Mouse (Mus musculus) cerebellum, adult 8-10 months (tissue): ENCODE measurements at regions not wholly inside any gene's neighbourhood (a gene's known extent, or its start where the extent isn't known, plus 50 kb on each side); places are given as distances from the start of the nearest gene placed in this dataset.

Experiments
- DNase-seq: peaks from one replicate; pipeline ENCODE4 v3.0.0; 2022

DNA sequence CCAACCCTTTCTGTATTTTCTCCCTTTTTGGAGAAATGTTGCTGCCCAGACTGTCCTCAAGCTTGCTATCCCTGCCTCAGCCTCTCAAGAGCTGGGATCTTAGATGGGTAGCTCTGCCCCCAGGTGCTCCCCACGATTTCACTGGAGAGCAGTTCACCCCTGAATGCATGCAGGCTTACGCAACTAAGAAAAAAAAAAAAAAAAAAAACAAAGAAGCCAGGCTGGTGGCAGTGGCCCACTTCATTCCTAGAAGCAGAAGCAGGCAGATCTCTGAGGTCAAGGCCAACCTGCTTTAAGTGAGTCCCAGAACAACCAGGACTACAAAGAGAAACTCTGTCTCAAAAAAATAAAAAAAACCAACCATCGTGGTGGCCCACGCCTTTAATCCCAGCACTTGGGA, 51.2 kb upstream of the Fbxo11 start:
- no peak for DNase-seq

DNA sequence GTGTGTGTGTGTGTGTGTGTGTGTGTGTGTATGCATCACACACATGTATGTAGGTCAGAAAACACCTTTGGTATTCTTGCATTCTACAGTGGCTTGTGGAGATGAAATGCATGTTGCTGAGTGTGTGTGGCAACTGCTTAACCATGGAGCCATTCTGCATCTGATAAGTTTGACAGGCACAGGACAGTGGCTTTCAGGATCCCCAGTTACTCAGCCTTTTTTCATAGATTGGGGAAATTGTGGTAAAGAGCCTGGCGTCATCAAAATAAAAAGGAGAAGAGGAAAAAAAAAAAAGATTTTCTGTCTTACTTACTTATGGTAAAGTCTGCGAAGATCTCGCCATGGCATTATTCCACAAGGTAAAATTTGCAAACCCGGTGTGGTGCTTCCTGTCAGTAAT, 53.6 kb upstream of the Fbxo11 start:
- DNase-seq = no peak

DNA sequence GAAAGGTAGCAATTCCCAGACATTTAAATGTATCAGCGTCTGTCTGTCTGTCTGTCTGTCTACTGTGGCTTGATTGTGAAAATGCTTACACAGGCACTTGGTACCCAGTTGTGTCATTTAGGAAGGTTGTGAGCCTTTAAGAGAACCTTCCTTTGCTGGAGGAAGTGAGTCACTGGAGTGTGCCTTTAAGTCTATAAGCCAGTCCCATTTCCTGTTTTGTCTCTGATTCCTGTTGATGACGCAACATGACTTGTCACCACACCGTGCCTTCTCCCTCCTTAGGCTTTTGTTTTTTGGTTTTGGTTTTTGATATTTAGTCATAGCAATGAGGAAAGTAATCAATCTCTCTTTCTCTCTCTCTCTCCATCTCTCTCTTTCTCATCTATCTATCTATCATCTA, 58.6 kb upstream of the Fbxo11 start:
- DNase-seq = no peak

DNA sequence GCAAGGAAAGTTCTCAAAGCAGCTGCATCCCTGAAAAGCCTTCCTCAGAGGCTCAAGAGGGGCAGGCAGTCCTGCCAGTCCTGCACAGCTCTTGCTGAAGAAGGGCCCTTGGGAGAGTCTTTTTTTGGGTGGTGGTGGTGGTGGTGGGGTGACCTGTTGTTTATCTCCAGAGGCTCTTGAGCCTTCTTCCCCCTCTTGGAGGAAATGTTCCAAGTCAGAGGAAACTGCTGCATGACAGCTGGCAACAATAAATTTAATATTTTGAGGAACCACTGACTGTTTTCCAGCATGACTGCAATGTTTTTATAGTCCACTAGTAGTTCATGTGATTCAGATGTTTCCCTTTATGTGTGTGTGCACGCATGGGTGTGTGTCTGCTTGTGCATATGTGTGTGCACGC, 62.0 kb upstream of the Fbxo11 start:
- DNase-seq = no peak

DNA sequence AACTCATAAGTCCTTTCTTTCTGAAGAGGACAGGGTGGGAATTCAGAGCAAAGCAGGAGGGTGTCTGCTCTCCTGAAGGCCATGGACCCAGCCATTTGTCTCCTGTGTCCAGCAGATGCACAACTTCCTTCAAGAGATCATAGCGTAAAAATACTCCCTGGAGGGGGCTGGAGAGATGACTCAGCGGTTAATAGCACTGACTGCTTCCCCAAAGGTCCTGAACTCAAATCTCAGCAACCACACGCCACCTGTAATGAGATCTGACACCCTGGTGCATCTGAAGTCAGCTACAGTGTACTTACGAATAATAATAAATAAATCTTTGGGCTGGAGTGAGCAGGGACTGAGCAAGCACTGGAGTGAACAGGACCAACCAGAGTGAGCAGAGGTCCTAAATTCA, 66.2 kb upstream of the Fbxo11 start:
- DNase-seq = no peak

DNA sequence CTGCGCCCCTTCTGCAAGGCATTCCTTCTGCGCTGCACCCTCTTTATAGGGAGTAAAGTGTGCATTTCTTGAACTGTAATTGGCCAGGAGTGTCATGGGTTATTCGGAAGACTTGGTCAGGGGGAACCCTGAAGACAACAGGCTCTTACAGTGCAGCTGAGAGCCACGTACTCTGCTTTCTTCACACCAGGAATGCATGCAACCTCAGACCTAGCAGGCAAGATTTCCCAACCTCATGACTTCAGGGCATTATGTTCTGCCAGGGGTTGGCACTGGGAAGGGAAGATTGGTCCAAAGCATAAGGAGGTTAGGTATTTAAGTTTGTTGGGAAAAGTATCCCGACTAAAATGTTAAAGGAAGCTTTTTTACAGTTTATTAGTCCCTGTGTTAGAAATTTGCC, 66.9 kb upstream of the Fbxo11 start:
- DNase-seq = no peak

DNA sequence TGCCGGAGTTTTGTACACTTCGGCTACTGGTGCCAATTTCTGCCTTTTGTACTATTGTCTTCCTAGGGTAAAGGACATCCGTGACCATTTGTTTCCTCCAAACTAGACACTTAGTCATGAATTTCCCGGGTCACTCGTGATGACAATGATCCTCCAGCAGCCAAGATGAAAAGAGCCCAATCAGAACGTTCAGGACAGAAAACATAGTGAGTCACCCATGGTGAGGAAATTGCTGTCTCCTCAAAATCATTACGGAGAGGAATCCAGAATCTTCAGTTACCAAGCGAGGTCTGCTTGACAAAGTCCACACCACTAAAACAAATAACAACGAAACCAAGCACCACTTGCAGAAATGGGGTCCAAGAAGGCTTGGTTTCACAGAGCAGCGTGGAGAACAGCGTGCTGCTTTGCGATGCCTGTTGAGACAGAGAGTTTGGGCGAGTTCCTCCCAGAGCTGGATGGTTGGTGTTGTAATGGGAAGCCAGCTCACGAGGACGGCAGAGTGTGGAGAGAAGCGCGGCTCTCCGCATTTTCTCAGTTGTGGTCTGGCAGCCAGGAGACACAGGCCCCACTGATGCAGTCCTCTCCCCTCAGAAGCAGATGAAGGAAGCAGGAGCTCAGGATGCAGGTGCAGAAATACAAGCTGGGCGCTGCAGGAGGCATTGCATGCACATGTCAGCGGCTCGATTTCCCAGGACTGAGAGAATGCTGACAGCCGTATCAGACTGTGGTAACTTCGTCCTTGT, 67.7 kb upstream of the Fbxo11 start:
- DNase-seq = no peak

DNA sequence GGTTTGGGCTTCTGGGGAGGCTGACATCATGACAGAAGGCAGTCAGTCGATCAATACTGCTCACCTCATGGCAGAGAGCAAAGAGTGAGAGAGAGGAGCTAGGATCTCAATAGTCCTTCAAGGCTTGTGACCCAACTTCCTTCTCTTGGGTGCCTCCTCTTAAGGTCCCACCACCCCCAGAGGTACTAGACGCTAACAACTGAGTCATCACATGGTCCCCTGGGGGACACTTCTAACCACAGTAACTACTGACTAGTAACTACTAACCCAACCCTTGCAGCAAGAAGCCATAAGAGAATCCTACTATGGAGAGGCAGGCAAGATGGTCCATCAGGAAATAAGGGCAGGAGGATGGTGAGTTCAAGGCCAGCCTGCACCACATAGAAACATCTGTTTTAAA, 69.5 kb upstream of the Fbxo11 start:
- no peak for DNase-seq

DNA sequence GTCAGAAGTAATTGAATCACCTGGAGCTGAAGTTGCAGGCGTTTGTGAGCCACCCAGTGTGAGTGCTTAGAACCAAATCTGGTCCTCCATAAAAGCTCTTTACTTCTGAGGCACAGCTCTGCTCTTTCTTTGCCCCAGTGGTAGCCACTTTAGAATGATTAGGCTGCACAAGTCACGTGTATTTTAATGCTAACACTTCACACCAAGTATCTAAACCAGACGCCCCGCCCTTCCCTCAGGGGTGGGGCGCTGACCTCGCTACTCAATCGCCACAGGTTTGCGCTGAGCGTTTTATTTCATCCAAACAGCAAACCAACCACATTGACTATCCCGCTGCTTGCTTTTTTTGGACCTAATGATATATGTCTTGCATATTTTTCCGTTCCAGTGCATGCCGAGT, 76.4 kb upstream of the Fbxo11 start:
- no peak for DNase-seq

DNA sequence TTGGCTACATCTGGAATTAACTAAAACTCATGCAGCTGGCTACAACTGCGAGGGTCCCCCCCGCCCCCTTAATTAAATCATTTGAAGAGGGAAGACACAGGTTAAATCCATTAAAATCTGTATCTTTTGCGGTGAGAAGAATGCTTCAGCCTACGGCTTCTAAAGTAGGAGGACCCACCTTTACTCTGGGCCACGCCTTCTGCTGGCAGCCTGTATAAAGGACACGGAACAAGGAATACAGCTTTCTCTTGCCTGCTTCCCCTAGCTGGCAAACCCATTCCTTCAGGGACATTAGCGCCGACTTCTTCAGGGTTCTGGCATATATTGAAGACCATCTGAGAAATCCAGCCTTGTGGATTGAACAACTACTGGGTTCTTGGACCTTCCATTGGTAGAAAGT, 76.9 kb upstream of the Fbxo11 start:
- DNase-seq = no peak

DNA sequence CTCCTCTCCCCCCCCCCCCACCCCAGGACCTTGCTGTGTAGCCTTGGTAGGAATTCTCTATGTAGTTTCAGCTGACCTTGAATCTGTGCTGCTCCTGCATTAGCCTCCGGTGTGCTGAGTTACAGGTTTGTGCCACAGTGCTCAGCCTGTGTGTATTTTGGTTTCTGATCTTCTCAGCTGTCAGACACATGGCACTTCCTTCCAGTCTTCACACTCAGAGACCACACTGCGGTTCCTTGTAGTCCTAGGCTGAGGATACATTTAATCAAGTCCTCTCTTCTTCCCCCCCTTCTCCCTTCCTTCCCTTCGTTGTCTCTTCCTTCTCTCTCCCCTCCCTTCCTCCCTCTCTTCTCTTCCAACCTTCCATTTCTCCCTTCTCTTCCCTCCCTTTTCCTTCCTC, 77.7 kb upstream of the Fbxo11 start:
- no peak for DNase-seq

DNA sequence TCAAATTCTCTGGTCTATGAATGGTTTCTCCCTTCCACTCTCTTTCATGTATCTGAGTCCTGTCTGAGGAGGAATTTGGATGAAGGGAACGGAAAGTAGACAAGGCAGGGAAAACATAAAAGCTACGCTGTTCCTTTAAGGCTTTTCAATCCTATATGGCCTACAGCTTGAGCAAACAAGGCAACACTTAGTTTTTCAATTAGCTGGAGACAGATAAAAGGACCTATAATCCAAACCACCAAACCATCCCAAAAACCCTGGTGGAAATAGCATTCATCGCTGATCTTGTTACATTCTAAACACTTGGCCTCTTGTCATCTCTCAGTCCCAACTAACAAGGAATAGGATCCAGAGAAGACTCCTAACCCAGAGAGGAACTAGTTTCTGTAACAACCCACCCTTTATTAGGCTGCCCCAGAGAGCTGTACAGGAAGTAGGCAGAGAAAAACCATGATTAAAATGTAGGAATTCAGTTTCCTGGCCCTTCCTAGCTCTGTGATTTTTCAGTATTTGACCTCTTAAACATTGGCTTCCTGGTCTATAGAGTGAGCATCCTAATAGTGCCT, 78.4 kb upstream of the Fbxo11 start:
- DNase-seq = no peak

DNA sequence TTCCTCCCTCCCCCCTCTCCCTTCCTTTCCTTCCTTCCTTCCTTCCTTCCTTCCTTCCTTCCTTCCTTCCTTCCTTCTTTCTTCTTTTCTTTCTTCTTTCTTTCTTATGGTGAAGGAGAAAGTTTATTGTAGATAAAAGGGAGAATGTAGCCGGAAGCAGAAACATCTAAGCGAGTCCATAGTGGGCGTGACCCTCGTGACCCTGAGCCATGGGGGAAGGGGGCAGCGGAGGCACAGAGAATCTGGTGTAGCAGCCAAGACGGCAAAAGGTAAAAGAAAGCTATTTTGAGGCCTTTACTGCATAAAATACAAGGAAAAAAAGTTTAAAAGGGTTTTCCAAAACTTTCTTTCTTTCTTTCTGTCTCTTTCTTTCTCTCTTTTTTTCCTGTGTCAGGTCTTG, 93.5 kb upstream of the Fbxo11 start:
- no peak for DNase-seq

DNA sequence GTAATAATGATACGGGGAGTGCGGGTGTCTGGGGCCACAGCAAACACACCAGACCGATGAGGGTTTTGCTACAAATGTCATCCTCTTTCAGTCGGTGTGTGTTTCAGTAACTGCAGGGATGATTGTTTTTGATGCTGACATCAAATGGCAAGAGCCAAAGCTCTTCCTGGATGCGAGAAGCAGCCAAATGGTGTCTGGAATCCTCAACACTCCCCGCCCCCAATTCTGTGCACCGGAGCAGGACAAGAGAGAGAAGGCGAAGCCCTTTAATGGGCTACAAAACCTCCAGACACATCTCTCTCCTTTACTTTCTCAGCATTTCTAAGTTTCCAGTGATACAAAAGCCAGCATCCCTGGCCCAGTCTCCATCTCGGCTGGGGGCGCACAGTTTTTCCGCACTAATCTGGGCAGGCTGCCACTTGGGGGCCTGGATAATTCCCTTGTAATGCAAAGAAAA, 94.1 kb upstream of the Fbxo11 start:
- DNase-seq = no peak

DNA sequence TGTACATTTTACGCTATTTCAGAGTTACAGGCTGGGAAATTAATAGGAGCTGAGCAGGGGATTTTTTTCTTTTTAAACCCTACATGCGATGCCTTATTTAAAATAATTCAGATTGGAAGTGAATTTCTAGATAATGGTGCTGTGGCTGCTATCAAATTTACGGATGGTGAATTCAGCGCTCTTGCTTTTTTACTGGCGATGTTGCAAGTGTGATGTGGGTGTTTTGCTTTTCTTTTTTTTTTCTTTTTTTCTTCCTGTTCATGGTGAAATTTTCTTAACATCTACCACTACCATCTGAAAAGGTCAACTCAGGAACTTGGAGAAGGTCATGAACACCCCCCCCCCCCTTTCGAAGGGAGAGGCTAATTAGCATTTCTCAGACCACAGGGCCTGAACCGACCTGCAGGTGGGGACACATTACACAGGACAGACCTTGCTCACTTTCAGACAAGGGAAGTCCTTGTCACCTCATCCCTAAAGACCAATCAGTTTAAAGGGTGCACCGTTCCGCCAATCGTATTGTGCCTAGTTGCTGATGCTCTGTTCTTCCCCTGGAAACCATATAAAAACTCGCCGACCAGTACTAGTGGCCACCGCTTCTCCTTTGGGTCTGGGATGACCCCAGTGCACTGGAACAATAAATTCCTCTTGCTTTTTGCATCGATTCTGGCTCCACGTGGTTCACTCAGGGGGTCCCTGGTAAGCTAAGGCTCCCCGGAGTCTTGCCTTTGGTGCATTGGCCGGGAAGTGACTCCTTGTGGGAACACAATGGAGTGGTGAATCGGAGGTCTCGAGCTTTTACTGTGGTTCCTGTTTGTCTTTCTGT, 95.0 kb upstream of the Fbxo11 start:
- no peak for DNase-seq

DNA sequence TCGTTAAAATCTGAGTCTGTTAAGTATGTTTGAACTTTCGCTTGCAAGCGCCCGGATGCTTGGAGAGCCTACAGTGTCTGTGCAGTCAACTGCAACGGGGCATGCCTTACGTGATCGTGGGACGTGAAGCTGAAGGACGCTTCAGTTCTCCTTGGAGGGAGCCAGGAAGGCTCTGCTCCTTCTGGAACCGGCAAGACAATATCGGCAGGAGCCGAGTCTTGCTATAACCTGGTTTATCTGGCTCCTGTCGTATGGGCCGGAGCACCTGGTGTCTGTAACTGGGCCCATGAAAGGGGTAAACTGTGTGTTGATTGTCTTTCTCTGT, 95.5 kb upstream of the Fbxo11 start:
- DNase-seq = no peak

DNA sequence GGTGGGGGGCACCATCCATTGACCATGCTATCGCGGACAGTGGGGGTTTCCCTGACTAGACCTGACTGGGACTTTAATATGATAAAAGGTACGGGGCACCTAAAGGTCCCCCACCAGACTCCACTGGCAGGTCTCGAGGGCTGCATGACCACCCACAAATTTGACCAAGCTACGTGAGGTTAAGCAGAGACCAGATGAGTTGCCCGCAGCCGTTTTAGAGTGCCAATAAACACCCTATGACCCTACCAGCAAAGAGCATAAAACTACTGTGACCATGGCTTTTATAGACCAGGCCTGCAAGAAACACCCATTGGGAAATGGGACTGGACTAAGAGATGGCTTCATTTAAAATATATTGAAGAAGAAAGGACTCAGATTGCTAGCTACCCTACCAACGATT, 96.7 kb upstream of the Fbxo11 start:
- DNase-seq = no peak

DNA sequence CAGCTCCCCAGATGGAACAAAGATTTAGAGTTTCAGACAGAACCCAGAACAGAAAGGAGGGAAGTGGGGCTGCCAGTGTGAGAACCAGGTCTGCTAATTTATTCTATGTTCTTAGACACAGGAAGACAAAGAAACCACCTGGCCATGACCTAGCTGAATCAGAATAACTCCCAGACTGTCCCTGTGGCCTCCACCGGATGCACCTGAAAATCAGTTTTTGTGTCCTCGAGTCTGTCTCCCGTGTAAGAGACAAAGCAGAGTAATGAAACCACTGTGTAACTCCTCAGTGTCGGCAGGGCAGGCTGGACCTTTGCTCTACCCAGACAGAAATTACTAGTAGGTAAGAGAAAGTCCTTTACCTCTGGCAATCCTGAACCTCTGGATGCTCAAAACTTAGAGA, 99.7 kb upstream of the Fbxo11 start:
- DNase-seq = no peak

DNA sequence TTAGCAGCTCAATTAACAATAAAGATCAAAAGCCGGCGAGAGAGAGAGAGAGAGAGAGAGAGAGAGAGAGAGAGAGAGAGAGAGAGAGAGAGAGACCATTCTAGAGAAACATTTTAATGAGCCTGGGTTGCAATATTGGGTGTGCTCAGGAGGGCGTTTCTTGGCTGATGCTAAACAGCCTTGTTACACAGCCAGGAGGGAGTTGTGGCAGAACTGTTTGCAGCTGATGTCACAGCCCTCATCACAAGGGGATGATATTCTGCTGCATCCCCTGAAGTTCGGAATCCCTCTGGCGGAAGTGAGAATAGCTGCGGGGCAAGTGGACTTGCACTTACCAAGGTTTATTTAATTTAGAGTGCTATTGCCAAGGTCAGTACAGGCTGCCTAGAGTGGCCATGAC, 100.7 kb upstream of the Fbxo11 start:
- DNase-seq = no peak

DNA sequence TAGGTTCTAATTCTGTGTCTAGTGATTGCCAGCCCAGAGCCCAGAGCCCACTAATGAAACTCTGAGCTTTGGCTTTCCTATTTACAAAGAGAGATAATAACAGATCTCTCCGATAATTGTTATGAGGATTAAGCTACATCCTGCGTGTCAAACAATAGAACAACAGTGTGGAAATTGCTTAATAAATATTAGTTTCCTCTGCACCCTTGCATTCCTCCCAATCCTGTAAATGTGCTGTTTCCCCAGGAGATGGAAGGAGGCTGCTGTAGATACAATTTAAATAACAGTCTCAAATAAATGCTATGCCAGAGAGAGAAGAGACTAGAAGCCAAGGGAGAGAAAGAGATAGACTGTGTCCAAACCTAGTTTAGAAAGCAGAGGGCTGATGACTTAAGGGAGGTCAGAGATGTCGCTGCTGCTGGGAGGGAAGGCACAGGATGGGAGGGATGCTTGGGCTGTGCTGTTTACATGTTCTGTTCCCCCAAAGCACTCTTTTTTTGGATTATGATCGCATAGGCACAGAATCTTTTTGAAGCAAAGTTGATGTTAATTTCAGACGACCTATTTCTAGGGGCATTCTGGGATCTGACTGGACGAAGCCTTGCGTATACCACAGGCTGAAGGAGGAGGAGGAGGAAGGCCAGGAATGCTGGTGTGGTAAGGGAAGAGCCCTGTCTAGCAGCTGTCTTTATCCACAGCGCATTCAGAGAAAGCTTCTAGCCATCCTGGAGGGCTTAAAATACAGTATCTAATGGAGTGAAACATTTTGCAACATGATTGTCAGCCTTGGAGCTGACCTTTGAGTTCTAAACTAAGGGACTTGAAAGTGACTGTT, 103.4 kb upstream of the Fbxo11 start:
- no peak for DNase-seq

DNA sequence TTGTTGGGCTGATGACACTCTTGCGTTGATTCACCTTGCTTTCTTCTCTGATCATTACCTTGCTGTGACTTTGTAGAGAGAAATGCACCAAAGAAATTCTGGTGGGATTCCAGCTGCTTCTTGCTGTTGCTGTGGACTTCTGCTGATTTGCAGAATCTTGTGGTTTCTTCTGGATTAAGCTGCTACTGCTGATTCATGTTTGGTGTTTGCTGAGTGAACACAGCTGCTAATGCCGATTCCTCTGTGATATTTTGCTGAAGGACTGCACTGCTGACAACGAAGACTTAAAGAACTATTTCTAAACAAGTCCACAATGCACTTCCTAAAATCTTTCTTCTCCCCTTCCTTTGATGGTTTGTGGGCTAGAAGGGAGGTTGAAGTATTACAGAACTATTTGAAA, 106.5 kb upstream of the Fbxo11 start:
- DNase-seq = no peak

DNA sequence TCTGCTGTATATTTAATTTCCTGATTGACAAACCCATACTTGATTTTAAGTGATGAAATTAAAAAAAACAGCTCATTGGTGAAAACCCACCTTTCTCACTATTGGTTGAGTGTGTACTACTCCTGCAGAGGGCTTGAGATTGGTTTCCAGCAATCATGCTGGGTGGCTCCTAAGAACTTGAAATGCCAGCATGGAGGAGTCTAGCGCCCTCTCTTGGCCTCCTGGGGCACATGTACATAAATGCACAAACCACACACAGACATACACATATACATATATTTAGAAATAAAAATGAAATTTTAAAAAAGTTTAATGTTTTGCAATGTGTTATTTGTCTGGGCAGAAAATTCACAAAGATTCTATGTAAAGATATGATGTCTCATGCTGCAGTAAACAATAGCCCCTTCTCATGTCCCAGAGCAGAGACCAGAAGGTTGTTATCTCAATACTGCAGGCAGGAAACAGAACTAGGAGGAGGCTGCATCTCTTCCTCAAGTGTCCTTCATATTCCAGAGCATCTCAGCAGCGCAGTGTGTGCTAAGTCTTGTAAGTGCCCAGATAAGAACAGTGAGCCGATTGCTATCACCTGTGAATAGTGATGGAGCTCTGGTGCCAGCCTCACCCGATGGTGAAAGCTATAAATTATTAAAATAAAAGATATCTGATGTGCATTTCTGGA, 108.4 kb upstream of the Fbxo11 start:
- DNase-seq = no peak

DNA sequence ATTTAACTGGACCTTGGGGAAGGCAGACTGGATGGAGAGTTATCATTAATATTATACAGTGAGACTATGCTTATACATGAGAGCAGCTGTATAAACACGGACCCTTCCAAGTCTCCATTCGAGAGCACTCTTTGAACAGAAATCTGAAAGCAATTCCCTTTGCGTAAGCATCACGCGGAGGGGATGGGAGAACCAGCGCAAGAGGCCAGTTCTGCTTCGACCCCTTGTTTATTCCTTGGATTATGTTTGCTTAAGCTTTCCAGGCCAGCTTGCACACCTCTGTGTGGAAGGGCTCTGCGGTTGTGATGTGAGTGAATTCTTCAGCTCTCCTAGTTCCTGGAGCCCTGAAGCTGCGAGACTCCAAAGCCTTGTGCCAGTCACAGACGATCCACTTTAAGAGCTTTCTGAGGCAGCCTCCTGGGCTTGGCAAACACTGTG, 109.2 kb upstream of the Fbxo11 start:
- DNase-seq = no peak
